16 mouse cellular contexts compared by ENCODE assay signal in the genomic region with DNA sequence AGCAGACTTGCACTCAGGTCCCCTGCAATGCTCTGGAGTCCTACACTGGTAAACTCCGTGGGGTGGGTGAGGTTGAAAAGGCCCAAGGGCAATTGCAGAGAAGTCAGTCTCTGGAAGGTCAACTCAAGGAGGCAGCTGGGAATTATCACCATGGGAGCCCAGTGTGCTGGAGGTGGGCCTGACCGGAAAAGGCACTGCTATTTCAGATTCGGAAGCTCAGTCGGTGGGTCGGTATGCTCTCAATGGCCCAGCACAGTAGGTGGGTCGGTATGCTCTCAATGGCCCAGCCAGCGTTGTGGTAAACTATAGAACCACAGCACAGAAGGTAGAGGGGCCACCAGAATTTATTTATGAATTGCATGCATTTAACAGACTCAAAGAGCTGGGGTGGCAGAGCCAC.
"Had no signal": no experiment of that assay in that cellular context is flagged by ENCODE, and none has a peak within 500 bp of the region (broad histone marks: within the 10 kb centered on the region; RNA-seq: fewer than 3 reads in every experiment).

No protein-coding gene starts in this region.

- H3K27ac ChIP-seq: layer of hippocampus, adult 2 months; limb, embryonic 12.5 days; liver, embryonic 13.5 days; lung, embryonic 15.5 days; macrophage; midbrain, embryonic 12.5 days; stomach, embryonic 15.5 days had no signal

- ATAC-seq: liver, postnatal 0 days had no signal

- H3K9me3 ChIP-seq: limb, embryonic 12.5 days; liver, embryonic 13.5 days; lung, embryonic 15.5 days; megakaryocyte, embryonic 14.5 days; midbrain, embryonic 12.5 days; stomach, embryonic 15.5 days had no signal

- H3K27me3 ChIP-seq: limb, embryonic 12.5 days; liver, embryonic 13.5 days; lung, embryonic 15.5 days; megakaryocyte, embryonic 14.5 days; midbrain, embryonic 12.5 days; stomach, embryonic 15.5 days had no signal

- DNase-seq: kidney, postnatal 10 days; kidney, postnatal 4 days; liver; liver, embryonic 13.5 days; liver, postnatal 0 days; lung, postnatal 14 days; right cerebral cortex, postnatal 14 days; thymus, adult 2 months; thymus, postnatal 4 days had no signal

- H3K36me3 ChIP-seq: limb, embryonic 12.5 days; liver, embryonic 13.5 days; lung, embryonic 15.5 days; stomach, embryonic 15.5 days had no signal

- H3K4me2 ChIP-seq: limb, embryonic 12.5 days; liver, embryonic 13.5 days; lung, embryonic 15.5 days; midbrain, embryonic 12.5 days; stomach, embryonic 15.5 days had no signal

- H3K4me1 ChIP-seq: stomach, embryonic 15.5 days had no signal

- H3K4me3 ChIP-seq: layer of hippocampus, adult 2 months; limb, embryonic 12.5 days; liver, embryonic 13.5 days; lung, embryonic 15.5 days; megakaryocyte, embryonic 14.5 days; midbrain, embryonic 12.5 days; stomach, embryonic 15.5 days had no signal

- H3K9ac ChIP-seq: limb, embryonic 12.5 days; liver, embryonic 13.5 days; liver, postnatal 0 days; lung, embryonic 15.5 days; midbrain, embryonic 12.5 days; stomach, embryonic 15.5 days had no signal
